Mouse (Mus musculus) erythroblast, embryonic 14.5 days (primary cell): Measurements from ENCODE around the gene Myo18b. TPM values are rescaled to one million over a fixed set of nuclear protein-coding genes. Genes with fewer than 3 reads are reported as not detected.

Experiments used
- H3K27me3 ChIP-seq: 2 replicates; pipeline ENCODE4 v1.6.1; 2012; ENCODE audit warnings: inconsistent platforms; ENCODE audit not compliant: control insufficient read depth
- H3K36me3 ChIP-seq: 2 replicates; pipeline ENCODE4 v1.6.1; 2012; ENCODE audit warnings: mild to moderate bottlenecking, inconsistent platforms; ENCODE audit not compliant: control insufficient read depth
- H3K4me1 ChIP-seq: 2 replicates; pipeline ENCODE4 v1.6.1; 2012; ENCODE audit warnings: inconsistent platforms; ENCODE audit not compliant: control insufficient read depth
- H3K4me3 ChIP-seq: replicated peaks from 2 replicates; pipeline ENCODE3; 2012; ENCODE audit warnings: moderate library complexity, mild to moderate bottlenecking, inconsistent platforms
- H3K9me3 ChIP-seq: 2 replicates; pipeline ENCODE4 v1.6.1; 2012; ENCODE audit warnings: low read length, inconsistent platforms, mixed read lengths; ENCODE audit not compliant: control insufficient read depth
- GATA1 ChIP-seq: IDR thresholded peaks from 2 replicates; pipeline ENCODE4 v1.6.1; 2012; ENCODE audit warnings: low read length, inconsistent platforms, mixed read lengths
- TAL1 ChIP-seq: IDR thresholded peaks from 3 replicates; pipeline ENCODE4 v1.6.1; 2012; ENCODE audit warnings: low read length, inconsistent platforms, mixed read lengths
- polyA plus RNA-seq: library from polyadenylated mRNA; stranded (reverse); fragments of >175 nt; gene quantifications from 2 replicates; pipeline ENCODE4 v1.2.3, GENCODE M21; 2012

Myo18b gene
- polyA plus RNA-seq, 1 experiment: not detected

- no peaks in the 10 kb centered on the region for H3K36me3 ChIP-seq
- no peak overlapping the region for H3K4me3 ChIP-seq
- H3K9me3 ChIP-seq: peaks cover 61% of the 10 kb centered on the region
- H3K4me1 ChIP-seq: no peaks in the 10 kb centered on the region
- TF ChIP-seq GATA1: no peak
- no peak for TF ChIP-seq TAL1
- H3K27me3 ChIP-seq: no peaks in the 10 kb centered on the region; the same call in 1 of the 2 replicates
These were observed 105.6 kb downstream of the Myo18b start for GRCm38 (mm10) chr5:112790376-112791111.

DNA sequence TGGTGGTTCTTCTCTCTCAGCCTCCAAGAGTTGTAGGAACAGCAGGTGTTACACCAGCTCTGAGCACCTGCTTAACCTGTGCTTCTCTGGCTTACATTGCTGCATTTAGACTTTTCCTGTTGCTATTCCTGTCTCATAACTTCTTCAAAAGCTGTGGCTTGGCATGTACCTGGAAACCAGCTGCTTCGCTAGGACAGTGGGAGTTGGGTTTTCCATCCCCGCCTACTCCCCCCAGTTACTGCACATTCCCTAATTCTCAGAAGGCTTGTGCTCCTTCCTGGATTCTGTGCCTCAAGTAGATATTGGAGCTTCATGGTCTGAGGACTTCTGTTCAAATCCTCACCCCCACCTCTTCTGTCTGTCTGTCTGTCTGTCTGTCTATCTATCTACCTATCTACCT lies 107.7 kb downstream of the Myo18b start:
- no peak overlapping the region for H3K4me3 ChIP-seq
- peaks cover 64% of the 10 kb centered on the region for H3K9me3 ChIP-seq
- no peaks in the 10 kb centered on the region; the same call in 1 of the 2 replicates for H3K27me3 ChIP-seq
- TF ChIP-seq TAL1 (no peak), GATA1 (no peak)
- H3K36me3 ChIP-seq: no peaks in the 10 kb centered on the region
- H3K4me1 ChIP-seq: no peaks in the 10 kb centered on the region

GRCm38 (mm10) chr5:112786788-112787187 lies 109.4 kb downstream of the Myo18b start:
- Histone ChIP-seq H3K9me3 (peaks cover 51% of the 10 kb centered on the region), H3K36me3 (no peaks in the 10 kb centered on the region), H3K27me3 (no peaks in the 10 kb centered on the region; the same call in 1 of the 2 replicates), H3K4me1 (no peaks in the 10 kb centered on the region), H3K4me3 (no peak overlapping the region)
- TF ChIP-seq TAL1 (no peak), GATA1 (no peak)

GRCm38 (mm10) chr5:112786031-112786430 lies 110.1 kb downstream of the Myo18b start:
- H3K9me3 ChIP-seq: peaks cover 50% of the 10 kb centered on the region
- no peaks in the 10 kb centered on the region for H3K36me3 ChIP-seq
- H3K27me3 ChIP-seq: no peaks in the 10 kb centered on the region; the same call in 1 of the 2 replicates
- no peak overlapping the region for H3K4me3 ChIP-seq
- no peak for TF ChIP-seq GATA1
- H3K4me1 ChIP-seq: no peaks in the 10 kb centered on the region

DNA sequence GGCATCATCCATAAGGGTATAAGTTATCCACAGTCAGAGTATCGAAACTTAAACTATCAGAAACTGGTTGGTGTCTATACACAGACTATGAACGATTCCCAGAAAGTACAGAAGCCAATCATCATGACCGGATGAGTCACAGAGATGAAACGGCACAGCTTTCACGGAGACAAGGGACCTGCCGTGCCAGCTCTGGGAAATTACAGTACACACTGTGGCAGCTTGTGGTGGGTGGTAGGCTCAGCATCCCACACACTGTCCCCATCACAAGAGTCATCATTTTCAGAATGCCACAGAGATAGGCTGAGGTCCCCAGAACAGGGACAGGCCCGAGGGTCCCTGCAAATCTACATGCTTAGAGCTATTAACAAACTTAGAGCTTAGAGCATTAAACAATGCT lies 114.4 kb downstream of the Myo18b start:
- Histone ChIP-seq H3K4me1 (no peaks in the 10 kb centered on the region), H3K27me3 (no peaks in the 10 kb centered on the region; the same call in 1 of the 2 replicates), H3K36me3 (no peaks in the 10 kb centered on the region), H3K4me3 (no peak overlapping the region), H3K9me3 (peaks cover 19% of the 10 kb centered on the region)
- TF ChIP-seq TAL1: no peak
- TF ChIP-seq GATA1: no peak

DNA sequence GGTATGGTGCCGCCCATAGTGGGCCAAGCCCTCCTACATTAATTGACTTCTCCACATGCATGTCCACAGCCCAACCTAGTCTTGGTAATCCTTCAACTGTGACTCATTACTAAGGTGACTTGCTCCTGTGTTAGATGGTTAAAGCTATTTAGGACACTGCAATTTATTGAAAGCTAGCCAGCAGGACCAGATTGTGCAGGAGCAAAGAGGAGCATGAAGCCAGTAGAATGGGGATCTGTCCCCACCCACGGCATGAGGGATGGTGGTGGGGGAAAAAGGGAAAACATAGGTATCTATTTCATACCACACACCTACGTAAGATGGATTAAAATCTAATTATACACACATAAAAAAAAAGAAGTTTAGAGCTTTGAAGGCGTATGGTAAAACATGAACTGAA lies 114.9 kb downstream of the Myo18b start:
- Histone ChIP-seq H3K4me3 (no peak overlapping the region), H3K9me3 (peaks cover 17% of the 10 kb centered on the region), H3K27me3 (no peaks in the 10 kb centered on the region; the same call in 1 of the 2 replicates), H3K36me3 (no peaks in the 10 kb centered on the region), H3K4me1 (no peaks in the 10 kb centered on the region)
- no peak for TF ChIP-seq GATA1
- TF ChIP-seq TAL1: no peak

GRCm38 (mm10) chr5:112780383-112780782 lies 115.8 kb downstream of the Myo18b start:
- Histone ChIP-seq H3K27me3 (no peaks in the 10 kb centered on the region; the same call in 1 of the 2 replicates), H3K9me3 (peaks cover 12% of the 10 kb centered on the region), H3K36me3 (no peaks in the 10 kb centered on the region), H3K4me3 (no peak overlapping the region), H3K4me1 (no peaks in the 10 kb centered on the region)
- TF ChIP-seq TAL1: no peak
- no peak for TF ChIP-seq GATA1

DNA sequence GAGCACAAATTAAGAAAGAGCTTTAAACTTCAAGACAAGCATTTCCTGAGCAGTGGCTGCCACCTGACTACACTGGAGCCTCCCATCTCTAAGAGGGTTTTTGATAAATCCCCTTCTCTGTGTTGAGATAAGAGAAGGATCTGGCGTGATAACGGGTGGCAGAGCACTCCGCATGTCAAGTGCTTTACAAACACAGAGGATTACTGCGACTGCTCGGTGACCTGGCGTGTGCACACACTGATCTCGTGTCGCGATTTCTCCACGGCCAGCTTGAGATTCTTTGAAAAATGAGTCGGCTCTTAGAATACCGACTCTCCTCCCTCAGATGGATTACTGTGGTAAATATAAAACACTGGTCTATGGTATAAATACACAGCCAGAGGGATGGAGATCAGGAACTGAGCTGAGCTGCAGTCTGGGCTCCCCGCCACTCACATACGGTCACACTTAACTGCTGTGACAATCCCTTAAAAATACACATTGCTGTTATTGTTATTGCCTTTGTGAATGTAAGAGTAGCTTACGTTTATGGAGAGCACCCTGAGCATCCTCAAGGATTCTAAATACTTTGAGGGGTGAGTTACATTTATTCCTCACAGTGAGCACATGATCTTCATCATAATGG lies 119.3 kb downstream of the Myo18b start:
- H3K9me3 ChIP-seq: peaks cover 12% of the 10 kb centered on the region
- H3K4me1 ChIP-seq: no peaks in the 10 kb centered on the region
- H3K4me3 ChIP-seq: no peak overlapping the region
- H3K36me3 ChIP-seq: no peaks in the 10 kb centered on the region
- TF ChIP-seq GATA1: no peak
- TF ChIP-seq TAL1: no peak
- no peaks in the 10 kb centered on the region; the same call in 1 of the 2 replicates for H3K27me3 ChIP-seq

- Histone ChIP-seq H3K27me3 (no peaks in the 10 kb centered on the region; the same call in 1 of the 2 replicates), H3K9me3 (peaks cover 20% of the 10 kb centered on the region), H3K4me3 (no peak overlapping the region), H3K36me3 (no peaks in the 10 kb centered on the region), H3K4me1 (no peaks in the 10 kb centered on the region)
- TF ChIP-seq GATA1: no peak
- no peak for TF ChIP-seq TAL1
These were observed 122.7 kb downstream of the Myo18b start for GRCm38 (mm10) chr5:112773429-112773828.
